Mouse (Mus musculus): ENCODE data around the gene Ffar1. TPM values are rescaled to one million over a fixed set of nuclear protein-coding genes. Genes with fewer than 3 reads are reported as not detected.

Gene Ffar1
- polyA plus RNA-seq (2015; fragmentation: Nextera tagmentation; extraction: Ambion mirVana) = not detected in 2 replicates

DNA sequence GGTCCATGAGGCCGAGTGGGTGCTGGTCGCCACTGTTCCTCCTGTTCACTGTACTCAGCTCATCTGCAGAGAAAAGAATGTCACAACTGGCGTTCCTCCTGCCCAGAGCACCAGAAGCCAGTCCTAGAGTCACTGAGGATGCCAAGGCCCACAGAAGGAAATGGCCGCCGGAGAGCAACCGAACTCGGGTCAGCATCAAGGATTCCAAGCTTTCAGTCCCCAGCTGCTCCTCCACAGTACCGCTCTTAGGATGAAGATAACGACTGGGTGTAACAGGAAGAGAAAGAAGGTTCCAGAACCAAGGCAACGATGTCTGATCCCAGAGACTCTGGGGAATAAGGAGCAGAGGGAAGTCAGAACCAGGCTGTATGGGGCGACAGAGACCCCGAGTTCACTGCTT is at the start of gene Ffar1:
TSS of gene Ffar1 (minus strand) at position 101 of the 400 bp plus-strand sequence.
- WGBS (ENCODE audit: insufficient replicate concordance) = 67% methylated on average over 12 of the region's 12 CpGs
- no peaks in the 10 kb centered on the region for H3K36me3 ChIP-seq (replicated peaks)
- no peak within 1 kb of the TSS for H3K4me3 ChIP-seq (replicated peaks)
- no peaks in the 10 kb centered on the region for H3K27me3 ChIP-seq
- H3K9ac ChIP-seq = no peak within 1 kb of the TSS
- no peak within 1 kb of the TSS for H3K27ac ChIP-seq (replicated peaks)
- H3K4me2 ChIP-seq = no peak within 1 kb of the TSS
- H3K4me1 ChIP-seq (replicated peaks) = 0 out of 2 replicates have a peak, but pooled peaks cover 4% of the 10 kb centered on the region
- no peak for ATAC-seq (ENCODE audit: insufficient read depth)
- no peaks in the 10 kb centered on the region for H3K9me3 ChIP-seq (replicated peaks)

DNA sequence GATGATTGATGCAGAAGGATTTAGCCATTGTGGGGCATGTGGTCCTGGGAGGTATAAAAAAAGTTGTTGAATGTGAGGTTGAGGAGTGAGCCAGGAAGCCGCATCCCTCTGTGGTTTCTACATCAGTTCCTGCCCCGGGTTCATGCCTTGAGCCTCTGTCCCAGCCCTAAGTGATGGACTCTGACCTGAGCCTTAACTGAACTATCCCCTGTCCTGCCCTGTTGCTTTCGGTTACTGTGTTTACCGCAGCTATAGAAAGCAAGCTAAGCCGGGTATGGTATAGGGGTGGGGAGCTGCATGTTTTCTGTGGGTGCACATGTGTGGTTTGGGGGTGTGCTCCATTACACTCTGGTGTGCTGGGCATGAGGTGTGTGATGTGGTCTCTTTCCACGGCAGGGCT is 48.4 kb upstream of the Ffar1 start:
- no peak overlapping the region for H3K9ac ChIP-seq
- no peak overlapping the region for H3K27ac ChIP-seq (replicated peaks)
- H3K4me2 ChIP-seq = no peak overlapping the region
- peaks cover 13% of the 10 kb centered on the region for H3K27me3 ChIP-seq
- no peak overlapping the region for H3K4me3 ChIP-seq (replicated peaks)
- H3K36me3 ChIP-seq (replicated peaks) = no peaks in the 10 kb centered on the region
- peaks cover 13% of the 10 kb centered on the region for H3K4me1 ChIP-seq (replicated peaks)
- no peaks in the 10 kb centered on the region for H3K9me3 ChIP-seq (replicated peaks)
- ATAC-seq (ENCODE audit: insufficient read depth) = no peak
- 35% methylated on average over 6 of the region's 6 CpGs for WGBS (ENCODE audit: insufficient replicate concordance)

GRCm38 (mm10) chr7:30908992-30909431 is 47.6 kb upstream of the Ffar1 start:
- 21% methylated on average over 17 of the region's 17 CpGs for WGBS (ENCODE audit: insufficient replicate concordance)
- no peaks in the 10 kb centered on the region for H3K9me3 ChIP-seq (replicated peaks)
- no peak for ATAC-seq (ENCODE audit: insufficient read depth)
- H3K4me1 ChIP-seq (replicated peaks) = peaks cover 13% of the 10 kb centered on the region
- no peak overlapping the region for H3K27ac ChIP-seq (replicated peaks)
- H3K4me2 ChIP-seq = peak overlapping the region; percentile 51
- no peaks in the 10 kb centered on the region for H3K36me3 ChIP-seq (replicated peaks)
- H3K27me3 ChIP-seq = peaks cover 13% of the 10 kb centered on the region
- no peak overlapping the region for H3K9ac ChIP-seq
- 0 out of 2 replicates have a peak overlapping the region, but pooled peaks have one; percentile 8 for H3K4me3 ChIP-seq (replicated peaks)

GRCm38 (mm10) chr7:30908277-30908991 is 47.1 kb upstream of the Ffar1 start:
- H3K27me3 ChIP-seq = peaks cover 13% of the 10 kb centered on the region
- WGBS (ENCODE audit: insufficient replicate concordance) = 6% methylated on average over 26 of the region's 26 CpGs
- H3K9ac ChIP-seq = no peak overlapping the region
- peak overlapping the region; percentile 51 for H3K4me2 ChIP-seq
- H3K36me3 ChIP-seq (replicated peaks) = no peaks in the 10 kb centered on the region
- H3K27ac ChIP-seq (replicated peaks) = no peak overlapping the region
- peak; percentile 54; the same call in 1 of the 2 replicates for ATAC-seq (ENCODE audit: insufficient read depth)
- H3K4me1 ChIP-seq (replicated peaks) = peaks cover 13% of the 10 kb centered on the region
- H3K9me3 ChIP-seq (replicated peaks) = no peaks in the 10 kb centered on the region
- peak overlapping the region; percentile 8; the same call in 1 of the 2 replicates for H3K4me3 ChIP-seq (replicated peaks)

GRCm38 (mm10) chr7:30904042-30904441 is 42.7 kb upstream of the Ffar1 start:
- WGBS (ENCODE audit: insufficient replicate concordance) = 28% methylated on average over 4 of the region's 4 CpGs
- no peak overlapping the region for H3K4me3 ChIP-seq (replicated peaks)
- H3K9ac ChIP-seq = no peak overlapping the region
- H3K4me2 ChIP-seq = no peak overlapping the region
- H3K27me3 ChIP-seq = peaks cover 16% of the 10 kb centered on the region
- no peaks in the 10 kb centered on the region for H3K9me3 ChIP-seq (replicated peaks)
- no peak overlapping the region for H3K27ac ChIP-seq (replicated peaks)
- H3K36me3 ChIP-seq (replicated peaks) = no peaks in the 10 kb centered on the region
- peaks cover 8% of the 10 kb centered on the region for H3K4me1 ChIP-seq (replicated peaks)
- ATAC-seq (ENCODE audit: insufficient read depth) = no peak

- Histone ChIP-seq H3K27ac (replicated peaks) (no peak overlapping the region), H3K4me1 (replicated peaks) (peaks cover 2% of the 10 kb centered on the region; the same call in 1 of the 2 replicates), H3K4me3 (replicated peaks) (no peak overlapping the region), H3K9ac (no peak overlapping the region), H3K9me3 (replicated peaks) (no peaks in the 10 kb centered on the region), H3K36me3 (replicated peaks) (no peaks in the 10 kb centered on the region), H3K4me2 (no peak overlapping the region), H3K27me3 (no peaks in the 10 kb centered on the region)
- peak; percentile 44; the same call in 1 of the 2 replicates for ATAC-seq (ENCODE audit: insufficient read depth)
- 53% methylated on average over 3 of the region's 3 CpGs for WGBS (ENCODE audit: insufficient replicate concordance)
Observed at GRCm38 (mm10) chr7:30895217-30895616, 33.9 kb upstream of the Ffar1 start.

DNA sequence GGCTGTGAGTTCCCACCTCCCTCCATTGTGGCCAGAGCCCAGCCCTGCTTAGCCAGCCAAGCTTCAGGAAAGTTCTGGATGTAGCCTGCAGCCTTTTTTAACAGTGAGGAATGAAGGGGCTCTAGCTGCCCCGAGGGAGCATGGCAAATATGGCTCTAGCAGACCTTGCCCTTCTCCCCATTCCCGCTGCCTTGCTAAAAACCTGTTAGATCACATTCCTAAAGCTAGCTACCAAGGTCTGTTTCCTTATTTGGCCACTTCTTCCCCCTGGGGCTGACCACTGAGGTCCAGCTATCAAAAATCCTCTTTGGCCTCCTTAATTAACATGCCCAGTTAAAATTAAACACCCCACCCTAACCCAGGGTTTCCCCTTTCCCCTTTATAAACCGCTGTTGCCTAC is 31.2 kb upstream of the Ffar1 start:
- Histone ChIP-seq H3K4me1 (replicated peaks) (peaks cover 4% of the 10 kb centered on the region; the same call in 1 of the 2 replicates), H3K9ac (no peak overlapping the region), H3K27ac (replicated peaks) (no peak overlapping the region), H3K27me3 (no peaks in the 10 kb centered on the region), H3K36me3 (replicated peaks) (no peaks in the 10 kb centered on the region), H3K4me2 (no peak overlapping the region), H3K9me3 (replicated peaks) (no peaks in the 10 kb centered on the region), H3K4me3 (replicated peaks) (no peak overlapping the region)
- no peak for ATAC-seq (ENCODE audit: insufficient read depth)
- WGBS (ENCODE audit: insufficient replicate concordance) = 52% methylated on average over 3 of the region's 3 CpGs

GRCm38 (mm10) chr7:30891746-30892145 is 30.4 kb upstream of the Ffar1 start:
- Histone ChIP-seq H3K36me3 (replicated peaks) (no peaks in the 10 kb centered on the region), H3K9ac (no peak overlapping the region), H3K4me1 (replicated peaks) (peaks cover 6% of the 10 kb centered on the region; the same call in 1 of the 2 replicates), H3K27me3 (no peaks in the 10 kb centered on the region), H3K4me3 (replicated peaks) (no peak overlapping the region), H3K27ac (replicated peaks) (no peak overlapping the region), H3K9me3 (replicated peaks) (no peaks in the 10 kb centered on the region), H3K4me2 (no peak overlapping the region)
- WGBS (ENCODE audit: insufficient replicate concordance) = 63% methylated on average over 9 of the region's 9 CpGs
- ATAC-seq (ENCODE audit: insufficient read depth) = no peak

DNA sequence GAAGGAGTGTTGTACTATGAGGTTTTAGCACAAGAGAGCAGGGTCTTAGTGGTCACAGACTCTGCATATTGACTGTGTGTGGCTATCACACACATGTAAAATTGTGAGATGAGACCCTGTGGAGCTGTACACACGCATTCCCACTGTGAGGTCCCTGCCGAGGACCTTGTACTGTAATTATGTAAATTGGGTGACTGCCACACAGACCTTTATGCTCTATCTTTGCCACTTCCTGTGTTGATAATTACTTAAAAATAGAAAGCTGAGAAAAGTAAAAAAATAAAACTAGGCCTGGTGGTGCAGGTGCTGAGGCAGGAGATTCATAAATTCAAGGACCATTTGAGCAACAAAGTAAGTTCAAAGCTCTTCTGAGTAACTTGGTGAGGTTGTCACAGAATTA is 29.3 kb upstream of the Ffar1 start:
- Histone ChIP-seq H3K4me1 (replicated peaks) (peaks cover 6% of the 10 kb centered on the region; the same call in 1 of the 2 replicates), H3K4me3 (replicated peaks) (no peak overlapping the region), H3K9me3 (replicated peaks) (no peaks in the 10 kb centered on the region), H3K27ac (replicated peaks) (no peak overlapping the region), H3K9ac (no peak overlapping the region), H3K36me3 (replicated peaks) (no peaks in the 10 kb centered on the region), H3K27me3 (no peaks in the 10 kb centered on the region), H3K4me2 (no peak overlapping the region)
- 22% methylated on average over 2 of the region's 2 CpGs for WGBS (ENCODE audit: insufficient replicate concordance)
- no peak for ATAC-seq (ENCODE audit: insufficient read depth)

DNA sequence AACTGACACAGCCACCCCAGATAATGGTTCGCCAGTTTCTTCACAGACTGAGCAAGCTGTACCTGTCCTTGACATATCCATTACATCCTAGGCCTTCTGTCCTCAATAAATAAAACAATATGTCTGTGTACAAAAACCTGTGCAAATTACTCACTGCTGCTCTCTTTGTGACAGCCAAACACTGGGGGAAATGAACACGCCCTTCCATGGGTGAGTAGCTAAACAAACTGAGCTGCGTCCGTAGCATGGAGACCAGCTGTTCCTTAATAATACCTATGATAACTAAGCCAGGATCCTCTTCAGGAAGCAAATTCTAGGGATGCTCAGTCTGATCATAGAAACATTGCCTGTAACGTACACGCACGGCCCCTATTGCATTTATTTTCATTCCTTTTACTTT is 27.4 kb upstream of the Ffar1 start:
- Histone ChIP-seq H3K36me3 (replicated peaks) (no peaks in the 10 kb centered on the region), H3K9me3 (replicated peaks) (no peaks in the 10 kb centered on the region), H3K27ac (replicated peaks) (no peak overlapping the region), H3K4me3 (replicated peaks) (no peak overlapping the region), H3K9ac (no peak overlapping the region), H3K4me1 (replicated peaks) (0 out of 2 replicates have a peak, but pooled peaks cover 4% of the 10 kb centered on the region), H3K27me3 (no peaks in the 10 kb centered on the region), H3K4me2 (no peak overlapping the region)
- no peak for ATAC-seq (ENCODE audit: insufficient read depth)
- 66% methylated on average over 7 of the region's 7 CpGs for WGBS (ENCODE audit: insufficient replicate concordance)

- Histone ChIP-seq H3K27me3 (no peaks in the 10 kb centered on the region), H3K36me3 (replicated peaks) (no peaks in the 10 kb centered on the region), H3K4me1 (replicated peaks) (0 out of 2 replicates have a peak, but pooled peaks cover 4% of the 10 kb centered on the region), H3K27ac (replicated peaks) (no peak overlapping the region), H3K4me3 (replicated peaks) (no peak overlapping the region), H3K4me2 (no peak overlapping the region), H3K9me3 (replicated peaks) (no peaks in the 10 kb centered on the region), H3K9ac (no peak overlapping the region)
- 60% methylated on average over 14 of the region's 14 CpGs for WGBS (ENCODE audit: insufficient replicate concordance)
- no peak for ATAC-seq (ENCODE audit: insufficient read depth)
Observed at GRCm38 (mm10) chr7:30887568-30888188, 26.3 kb upstream of the Ffar1 start.
